Mouse (Mus musculus) lung, postnatal 25 days (tissue): ENCODE data around the gene Ggt1.
A peak's percentile ranks its signal among the peaks of the same experiment; 100 is the strongest.
"Not testable (repeated sequence)": the region's sequence is repeated elsewhere in the genome, so short reads cannot be mapped to it uniquely, and the experiment has no call there.

Experiments
- DNase-seq: peaks from one replicate; pipeline ENCODE4 v3.0.0; 2022; ENCODE audit warnings: low spot score

Gene Ggt1

DNA sequence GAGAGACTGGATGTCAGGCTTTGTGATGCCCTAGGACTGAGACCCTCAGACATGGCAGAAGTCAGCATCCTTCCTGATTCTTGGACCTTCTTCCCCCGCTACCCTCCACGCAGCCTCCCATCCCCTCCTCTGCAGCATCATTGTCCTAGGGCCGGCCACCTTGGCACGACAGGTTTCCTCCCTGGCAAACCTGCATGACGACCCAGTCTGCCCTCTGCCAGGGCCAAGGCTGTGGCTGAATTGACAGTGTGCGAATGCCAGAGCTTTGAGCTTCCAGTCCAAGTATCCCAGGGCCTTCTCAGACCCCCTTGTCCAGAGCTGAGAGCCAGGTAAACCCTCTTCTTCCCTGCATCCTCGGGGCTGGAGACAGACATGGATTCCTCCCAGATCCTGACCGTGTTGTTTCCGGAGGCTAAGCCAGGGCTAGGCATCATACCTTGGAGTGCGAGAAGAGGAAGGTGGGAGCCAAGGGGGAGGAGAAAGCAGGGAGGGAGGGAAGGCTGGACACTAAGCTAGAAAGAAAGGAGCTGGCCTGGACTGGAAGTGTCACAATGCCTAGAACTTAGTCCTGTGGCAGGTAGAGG is at the start of gene Ggt1:
Gene Ggt1, plus strand, starts transcription at position 534 of the 584 bp plus-strand sequence.
- DNase-seq, result no peak

DNA sequence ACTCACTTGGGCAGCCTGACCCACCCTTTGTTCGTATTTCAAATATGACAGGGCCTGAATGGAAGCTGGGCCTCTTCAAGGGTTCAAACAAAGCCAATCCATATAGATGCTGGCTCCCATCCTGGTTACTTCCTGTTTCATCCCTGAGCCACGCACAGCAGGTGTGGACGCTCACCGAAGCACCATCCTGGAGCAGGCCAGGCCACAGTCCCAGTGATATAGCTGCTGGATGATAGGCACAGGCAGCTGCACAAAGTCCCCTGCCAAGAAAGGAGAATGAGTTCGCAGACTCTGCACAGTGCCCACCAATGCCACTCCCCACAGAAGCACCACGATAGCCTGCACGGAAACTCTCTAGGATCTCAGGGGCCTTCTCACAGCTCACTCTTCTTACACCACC is 49.5 kb upstream of the Ggt1 start:
- DNase-seq, result no peak

DNA sequence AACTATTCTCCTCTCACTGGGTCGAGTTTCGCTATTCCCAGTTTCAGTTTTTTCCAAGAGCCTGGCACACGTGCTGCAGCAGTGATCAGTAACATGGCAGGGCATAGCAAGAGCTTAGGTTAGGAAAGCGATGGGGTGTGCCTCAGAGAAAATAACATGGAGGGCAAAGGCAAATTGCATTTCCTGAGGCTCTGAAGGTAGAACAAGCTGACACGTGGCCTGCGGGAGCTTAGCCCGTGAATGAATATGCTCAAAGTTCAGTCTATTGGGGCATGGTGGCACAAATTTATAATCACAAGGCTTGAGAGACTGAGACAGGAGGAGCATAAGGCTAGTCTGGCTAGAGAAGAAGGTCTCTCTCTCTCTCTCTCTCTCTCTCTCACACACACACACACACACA is 48.6 kb upstream of the Ggt1 start:
- no peak for DNase-seq

DNA sequence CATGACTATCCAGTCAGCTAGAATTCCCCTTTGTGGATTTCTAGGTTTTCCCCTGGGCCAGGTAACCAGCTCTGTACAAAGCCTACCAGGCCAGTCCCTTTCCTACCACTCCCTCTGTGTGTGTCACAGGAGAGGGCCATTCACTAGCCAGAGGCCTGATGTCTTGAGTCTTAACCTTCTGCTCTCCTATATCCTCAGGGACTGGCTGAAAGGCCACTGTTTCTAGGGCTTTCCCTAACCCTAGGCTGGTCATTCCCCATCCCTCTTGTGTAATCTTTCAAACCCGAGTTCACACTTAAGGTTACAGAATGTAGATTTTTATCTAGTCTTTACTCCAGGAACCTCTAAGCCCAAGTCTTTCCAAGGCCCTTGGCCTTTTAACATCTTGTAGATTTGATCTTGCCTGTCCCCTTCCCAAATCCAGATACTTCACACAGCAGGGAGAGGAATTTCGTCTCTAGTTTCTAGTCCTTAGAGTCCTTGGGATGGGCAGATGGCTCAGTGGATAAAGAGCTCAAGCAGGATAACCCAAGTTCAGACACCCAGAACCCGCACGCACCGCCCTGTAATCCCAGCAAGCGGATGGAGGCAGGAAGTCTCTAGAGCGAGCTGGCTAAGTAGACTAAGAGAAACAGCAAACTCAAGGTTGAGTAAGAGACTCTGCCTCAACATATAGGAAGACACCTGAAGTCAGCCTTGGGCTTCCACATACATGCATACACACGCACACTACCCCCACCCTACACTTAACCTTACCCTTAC is 47.9 kb upstream of the Ggt1 start:
- no peak for DNase-seq

DNA sequence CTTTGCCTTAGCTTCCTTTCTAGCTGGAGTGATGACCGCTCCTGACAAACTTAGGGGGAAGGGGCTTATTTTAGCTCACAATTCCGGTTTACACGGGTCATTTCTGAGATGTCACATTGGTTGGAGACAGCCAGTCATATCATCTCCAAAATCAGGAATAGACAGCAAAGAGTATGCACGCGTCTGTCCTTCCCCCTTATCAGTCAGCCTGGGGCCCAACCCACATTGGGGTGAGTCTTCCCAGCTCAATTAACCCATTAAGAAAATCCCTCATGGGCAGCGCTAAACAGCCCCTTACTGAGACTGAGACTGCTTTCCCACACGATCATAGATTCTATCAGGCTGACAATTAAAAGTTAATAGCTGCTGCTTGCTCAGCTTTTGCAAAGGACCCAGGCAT is 47.0 kb upstream of the Ggt1 start:
- no peak for DNase-seq

DNA sequence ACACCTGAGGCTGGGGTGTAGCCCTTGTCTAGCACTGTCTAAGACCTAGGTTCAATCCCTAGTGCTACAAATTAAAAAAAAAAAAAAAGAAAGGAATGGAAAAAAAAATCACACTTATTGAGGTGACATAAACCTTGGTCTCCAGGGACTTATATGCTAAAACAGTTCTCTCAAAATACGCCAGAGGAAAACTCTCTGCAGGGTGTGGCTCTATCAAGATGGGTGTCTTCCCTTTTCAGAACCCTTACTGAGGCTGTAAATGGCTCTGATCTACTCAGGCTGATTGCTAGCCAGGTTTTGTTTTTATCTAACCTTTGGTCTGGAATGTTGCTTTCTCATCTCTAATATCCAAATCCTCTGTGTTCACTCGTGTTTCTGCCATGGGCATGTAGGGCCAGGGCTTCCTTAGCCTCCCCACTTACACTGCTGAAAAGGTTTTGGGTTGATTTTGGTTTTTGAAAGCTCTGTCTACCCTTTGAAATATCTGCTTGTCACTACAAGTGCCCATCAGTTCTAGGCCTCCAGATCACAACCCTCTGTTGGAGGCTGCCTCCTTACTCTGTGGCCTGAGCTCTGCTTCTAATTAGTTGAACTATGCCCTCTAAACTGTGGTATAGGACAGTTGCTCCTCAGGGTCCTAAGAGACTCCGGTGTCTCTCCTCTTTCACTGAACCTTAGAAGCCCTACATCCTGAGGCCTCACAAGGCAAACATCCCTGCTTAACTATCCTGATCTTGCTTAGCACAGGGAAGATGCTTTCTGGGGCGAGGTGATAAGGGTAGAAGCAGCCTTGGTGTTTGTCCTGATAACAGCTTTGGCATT is 46.0 kb upstream of the Ggt1 start:
- no peak for DNase-seq

DNA sequence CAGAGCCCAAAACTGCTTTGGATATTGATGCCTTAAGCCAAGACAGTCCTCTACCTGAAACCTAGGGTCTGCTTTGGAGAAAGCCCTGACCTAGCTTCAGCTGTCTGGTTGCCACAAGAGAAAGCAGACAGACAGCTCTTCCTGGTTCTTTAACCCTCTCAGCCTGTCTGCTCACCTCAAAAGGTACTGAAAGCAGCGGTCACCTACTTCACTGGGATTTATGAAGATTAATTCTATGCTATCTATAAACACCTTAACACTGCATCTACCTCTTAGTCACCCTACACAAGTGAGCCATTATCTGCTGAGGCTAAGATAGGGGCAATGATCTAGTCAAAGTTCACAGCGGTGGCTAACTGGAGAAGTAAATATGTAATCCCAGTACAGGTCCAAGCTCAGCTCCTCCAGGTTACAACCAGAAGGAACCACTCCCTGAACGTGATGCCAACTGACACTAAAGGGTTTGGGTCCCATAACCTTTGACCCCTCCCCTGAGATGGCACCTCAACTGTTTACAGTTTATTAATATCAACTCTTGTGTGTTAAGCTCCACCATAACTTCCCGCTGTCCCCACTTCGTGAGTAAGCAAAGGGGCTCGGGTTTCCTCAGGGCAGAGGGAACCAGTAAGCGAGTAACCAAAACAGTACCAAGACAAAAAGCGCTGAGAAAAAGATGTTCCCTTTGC is 45.2 kb upstream of the Ggt1 start:
- DNase-seq, result no peak

- no peak for DNase-seq
Observed at GRCm38 (mm10) chr10:75516724-75517072, 44.7 kb upstream of the Ggt1 start.

GRCm38 (mm10) chr10:75517073-75517757 is 44.2 kb upstream of the Ggt1 start, which contains the start of gene Snrpd3:
Snrpd3 (plus strand) TSS chr10:75517551.
- DNase-seq, result peak; percentile 98

- DNase-seq, result peak; percentile 97
Observed at GRCm38 (mm10) chr10:75517758-75518143, 43.7 kb upstream of the Ggt1 start, which contains the start of gene Gucd1. Gucd1 (minus strand) TSS chr10:75517972.

DNA sequence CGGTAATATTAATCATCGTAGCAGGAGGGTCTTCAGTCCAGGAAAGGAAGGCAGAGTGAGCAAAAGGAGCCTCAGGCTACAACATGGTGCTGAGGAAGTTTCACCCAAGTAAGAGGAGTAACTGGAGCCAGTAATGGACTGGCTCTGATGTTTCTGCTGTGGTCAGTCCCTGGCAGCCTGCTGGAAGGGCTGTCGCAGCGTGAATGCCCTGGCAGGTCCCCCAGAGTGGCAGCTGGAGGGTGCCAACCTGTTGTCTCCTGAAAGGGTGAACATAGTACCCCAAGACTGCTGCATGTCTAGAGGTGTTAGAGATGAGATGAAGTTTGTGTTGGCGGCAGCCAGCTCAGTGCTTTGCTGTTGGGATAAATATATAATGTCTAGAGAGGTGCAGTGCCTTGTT is 40.8 kb upstream of the Ggt1 start:
- DNase-seq, result no peak

DNA sequence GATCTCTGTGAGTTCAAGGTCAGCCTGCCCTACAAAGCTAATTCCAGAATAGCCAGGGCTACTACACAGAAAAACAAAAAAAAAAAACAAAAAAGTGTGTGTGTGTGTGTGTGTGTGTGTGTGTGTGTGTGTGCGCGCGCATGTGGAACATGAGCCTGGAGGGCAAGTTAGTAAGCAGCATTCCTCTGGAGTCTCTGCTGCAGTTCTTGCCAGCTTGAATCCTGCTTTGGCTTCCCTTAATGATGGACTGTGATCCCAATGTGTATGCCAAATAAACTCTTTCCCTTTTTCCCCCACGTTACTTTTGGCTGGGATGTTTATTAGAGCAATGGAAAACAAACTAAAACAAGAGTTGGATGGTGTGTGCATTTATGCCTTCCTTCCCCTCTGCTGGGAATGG is 39.8 kb upstream of the Ggt1 start:
- DNase-seq, result no peak

DNA sequence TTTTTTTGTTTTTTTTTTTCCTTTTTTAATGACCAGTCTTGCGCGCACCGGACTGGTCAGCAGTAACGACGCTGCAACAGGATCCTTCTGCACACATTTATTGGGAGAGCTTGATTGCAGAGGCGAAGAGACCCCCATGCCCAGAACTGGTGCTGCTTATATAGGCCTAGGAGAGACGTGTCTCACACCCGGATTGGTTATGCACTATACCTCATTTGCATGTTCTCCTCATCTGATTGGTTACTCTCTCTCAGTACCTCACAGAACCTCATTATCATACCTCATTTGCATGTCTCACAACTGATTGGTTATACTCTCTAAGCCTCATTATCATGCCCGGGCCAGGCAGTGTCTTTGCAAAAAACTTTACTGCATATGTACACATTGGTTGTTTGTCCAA is 36.0 kb upstream of the Ggt1 start:
- not testable (repeated sequence) for DNase-seq

- DNase-seq, result no peak
Observed at GRCm38 (mm10) chr10:75530322-75530721, 31.1 kb upstream of the Ggt1 start.

GRCm38 (mm10) chr10:75531532-75532090 is 29.8 kb upstream of the Ggt1 start:
- DNase-seq, result no peak

DNA sequence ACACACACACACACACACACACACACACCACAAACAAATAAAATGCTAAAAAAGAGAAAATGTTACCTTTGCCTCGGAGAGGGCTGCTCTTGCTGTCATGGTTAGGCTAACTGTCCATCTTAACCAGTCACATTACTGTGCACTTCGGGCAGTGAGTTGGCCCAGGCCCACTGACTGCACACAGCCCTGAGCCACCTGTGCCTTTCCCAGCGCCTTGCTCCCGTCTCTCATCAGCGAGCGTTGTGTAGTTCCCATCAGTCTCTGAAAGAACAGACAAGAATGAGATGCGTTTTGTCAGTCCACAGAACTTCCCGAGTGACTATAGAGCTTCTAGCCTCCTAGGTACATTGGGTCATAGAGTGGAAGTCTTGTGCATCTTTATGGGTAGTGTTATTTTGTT is 27.2 kb upstream of the Ggt1 start:
- DNase-seq, result no peak

- no peak for DNase-seq
Observed at GRCm38 (mm10) chr10:75534934-75535333, 26.5 kb upstream of the Ggt1 start.

DNA sequence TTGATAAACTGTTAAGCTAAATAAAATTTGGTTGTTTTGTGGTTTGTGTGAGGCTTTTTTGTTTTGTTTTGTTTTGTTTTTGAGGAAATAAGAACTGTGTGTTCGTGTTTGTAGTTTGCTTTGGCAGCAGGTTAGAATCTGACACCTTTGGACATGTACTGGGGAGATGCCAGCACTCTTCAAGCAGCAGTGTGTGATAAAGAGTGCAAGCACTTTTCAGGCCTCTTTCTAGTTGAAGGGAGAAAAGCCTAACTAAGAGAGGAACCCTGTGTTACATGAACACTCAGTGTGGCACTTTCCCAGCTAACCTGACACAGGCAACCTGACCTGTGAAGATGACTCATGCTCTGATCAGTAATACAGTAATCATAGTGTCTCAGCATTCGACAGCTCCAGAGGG is 26.0 kb upstream of the Ggt1 start:
- no peak for DNase-seq

- no peak for DNase-seq
Observed at GRCm38 (mm10) chr10:75536123-75536522, 25.3 kb upstream of the Ggt1 start.

- DNase-seq, result no peak
Observed at GRCm38 (mm10) chr10:75547901-75548300, 13.5 kb upstream of the Ggt1 start.

- no peak for DNase-seq
Observed at GRCm38 (mm10) chr10:75548486-75548885, 12.9 kb upstream of the Ggt1 start.

- peak; percentile 35 for DNase-seq
Observed at GRCm38 (mm10) chr10:75549886-75550285, 11.5 kb upstream of the Ggt1 start.
